Mouse (Mus musculus) megakaryocyte-erythroid progenitor cell, adult 5-6 weeks (primary cell): ENCODE measurements around the gene Mterf1b. TPM values are rescaled to one million over a fixed set of nuclear protein-coding genes. Genes with fewer than 3 reads are reported as not detected.

Source experiments
- ATAC-seq: replicated peaks from 2 replicates; pipeline ENCODE4 v1.8.0; 2016; ENCODE audit warnings: mild to moderate bottlenecking, inconsistent platforms; ENCODE audit not compliant: severe bottlenecking, poor library complexity, low FRiP score, low TSS enrichment
- total RNA-seq, 2 experiments: library from RNA; stranded (forward) in 1 of 2; stranded (reverse) in 1 of 2; fragments of 200-1000, 215-1000 nt in 1 of 2; fragments of >200 nt in 1 of 2; fragmentation: Nextera tagmentation in 1 of 2; gene quantifications; 2 replicates each; pipeline ENCODE4 v1.2.3; 2014 to 2017

The Mterf1b gene
- total RNA-seq, 2 experiments from 2014 or later = 0.74 to 3.6 TPM

DNA sequence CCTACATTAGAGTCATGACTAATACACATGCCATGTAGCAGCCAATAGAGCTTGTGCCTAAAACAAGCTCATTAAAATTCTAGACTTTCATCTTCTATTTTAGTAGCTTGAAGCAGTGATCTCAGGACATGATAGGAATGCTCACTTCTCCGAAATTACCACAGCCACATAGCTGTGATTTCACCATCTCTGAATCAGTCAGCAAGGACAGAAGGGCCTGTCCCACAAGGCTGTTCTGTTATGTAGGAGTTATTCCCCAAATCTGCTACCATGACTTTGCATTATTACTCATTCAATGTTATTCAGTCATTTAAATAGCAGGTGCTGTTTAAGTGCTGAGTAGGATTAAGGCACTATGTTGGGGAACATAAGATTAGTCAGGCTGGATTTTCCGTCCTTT lies 42.3 kb downstream of the Mterf1b start:
- ATAC-seq = no peak

GRCm38 (mm10) chr5:4240120-4240519 lies 48.0 kb downstream of the Mterf1b start:
- ATAC-seq = no peak

DNA sequence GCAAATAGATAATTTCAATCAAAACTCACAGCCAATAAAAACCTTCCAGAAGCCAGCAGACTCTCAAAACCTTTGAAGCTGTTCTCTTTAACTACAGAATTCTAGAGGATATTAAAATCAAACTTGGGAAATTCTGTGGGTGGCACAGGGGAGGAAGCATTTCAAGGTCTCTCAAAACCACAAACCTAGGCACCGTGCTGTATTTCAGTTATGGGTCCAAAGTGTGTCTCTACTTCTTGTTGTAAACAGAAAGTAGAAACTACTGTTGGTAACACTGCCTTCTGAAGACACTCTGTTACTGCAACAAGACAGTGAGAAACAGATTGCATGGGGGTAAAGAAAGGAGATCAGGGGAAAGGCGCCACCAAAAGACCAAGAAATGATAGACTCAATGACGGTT lies 52.8 kb downstream of the Mterf1b start:
- no peak for ATAC-seq

DNA sequence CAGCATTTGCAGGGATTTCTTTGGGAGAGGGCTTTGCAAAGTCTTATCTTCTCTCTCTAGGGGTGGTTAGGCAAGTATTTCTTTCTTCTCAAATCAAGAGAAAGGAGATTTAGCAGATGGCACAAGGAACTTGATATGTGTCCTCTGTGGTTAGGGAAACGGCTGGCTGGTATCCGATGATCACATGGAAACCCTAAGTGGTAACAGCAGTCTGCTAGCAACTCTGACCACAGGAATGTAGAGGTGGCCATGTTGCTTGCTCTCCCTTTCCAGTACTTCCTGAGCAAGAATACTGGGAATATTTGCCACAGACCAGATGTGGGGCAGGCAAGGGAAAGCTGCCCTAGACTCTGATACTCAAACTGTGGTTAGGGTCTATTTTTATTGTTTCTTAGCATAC lies 53.9 kb downstream of the Mterf1b start:
- ATAC-seq = no peak

Other genes starting within 250 kb of the Mterf1b start
- gene Cyp51, start 87.6 kb upstream of the Mterf1b start, total RNA-seq (2014; fragmentation: Nextera tagmentation) = 7.4 and 11.0 TPM in 2 replicates
- 17.5 and 27.3 TPM in 2 replicates for gene Cyp51, start 87.6 kb upstream of the Mterf1b start, total RNA-seq (2017)